Mouse (Mus musculus) kidney, adult 2 months (tissue): ENCODE results near the gene Psmd13.

Source experiments
- CTCF ChIP-seq: fragments of 200-500 bp; conservative IDR thresholded peaks from 2 replicates; pipeline ENCODE4 v1.5.1; 2011; ENCODE audit warnings: low read depth, mild to moderate bottlenecking, control low read depth, low read length, moderate library complexity, mixed read lengths; ENCODE audit not compliant: insufficient read depth, insufficient read length
- POLR2A ChIP-seq: fragments of 200-500 bp; IDR thresholded peaks from one replicate; pipeline ENCODE4 v1.6.1; 2011; ENCODE audit warnings: low read depth, low read length, control low read depth

DNA sequence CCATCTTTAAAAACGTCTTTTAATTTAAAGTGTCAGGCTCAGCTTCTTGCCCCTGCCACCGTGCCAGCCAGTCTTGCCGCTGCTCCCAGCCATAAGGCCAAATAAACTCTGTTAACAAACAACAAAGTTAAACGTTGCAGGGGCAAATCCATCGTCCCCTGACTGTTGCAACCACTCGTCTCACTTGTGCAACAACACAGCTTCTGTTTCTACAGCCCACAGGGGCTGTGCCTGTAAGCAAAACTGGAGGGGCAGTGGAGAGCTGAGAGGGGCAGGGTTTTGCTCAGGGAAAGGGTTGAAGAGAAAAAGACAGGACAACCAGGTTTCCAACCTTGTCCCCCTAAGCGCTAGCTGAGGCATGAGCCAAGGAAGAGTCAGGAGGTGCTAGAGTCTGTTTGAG is 26.4 kb downstream of the Psmd13 start:
- TF ChIP-seq CTCF (no peak), POLR2A (no peak)
